Mouse (Mus musculus) midbrain, embryonic 12.5 days (tissue): ENCODE results near the gene Tmem161a. TPM values are rescaled to one million over a fixed set of nuclear protein-coding genes. Genes with fewer than 3 reads are reported as not detected.

ENCODE experiments used
- ATAC-seq: fragments of 200-750 bp; cut with Nextera tagmentation; 2 replicates; pipeline ENCODE4 v1.8.0; 2017; ENCODE audit warnings: low read depth, moderate TSS enrichment, moderate library complexity; ENCODE audit not compliant: low FRiP score
- H3K27ac ChIP-seq: fragments of 300-500 bp; sonication (generic); replicated peaks from 2 replicates; pipeline ENCODE4 v1.5.1; 2016; ENCODE audit warnings: mild to moderate bottlenecking
- H3K27me3 ChIP-seq: fragments of 300-500 bp; sonication (generic); 2 replicates; pipeline ENCODE4 v1.6.1; 2016; ENCODE audit warnings: mild to moderate bottlenecking
- H3K36me3 ChIP-seq: fragments of 300-500 bp; sonication (generic); 2 replicates; pipeline ENCODE4 v1.6.1; 2016
- H3K4me1 ChIP-seq: fragments of 300-500 bp; sonication (generic); 2 replicates; pipeline ENCODE4 v1.6.1; 2016
- H3K4me2 ChIP-seq: fragments of 300-500 bp; sonication (generic); replicated peaks from 2 replicates; pipeline ENCODE4 v1.6.1; 2016; ENCODE audit warnings: mild to moderate bottlenecking, moderate library complexity
- H3K4me3 ChIP-seq: fragments of 300-500 bp; sonication (generic); 2 replicates; pipeline ENCODE4 v1.5.1; 2016; ENCODE audit warnings: mild to moderate bottlenecking
- H3K9ac ChIP-seq: fragments of 300-500 bp; sonication (generic); replicated peaks from 2 replicates; pipeline ENCODE4 v1.6.1; 2016; ENCODE audit warnings: mild to moderate bottlenecking, moderate library complexity
- H3K9me3 ChIP-seq: fragments of 300-500 bp; sonication (generic); 2 replicates; pipeline ENCODE4 v1.6.1; 2016; ENCODE audit warnings: mild to moderate bottlenecking
- WGBS: fragments of 180-500 bp; shearing (Covaris S2); methylation state at CpG from one replicate; pipeline ENCODE4 v1.1.7; 2016; 5-methylcytosine and 5-hydroxymethylcytosine counted together
- polyA plus RNA-seq: library from polyadenylated mRNA; unstranded; fragments of >200 nt; fragmentation: Nextera tagmentation; extraction: Ambion mirVana; gene quantifications from 2 replicates; pipeline ENCODE4 v1.2.1, GENCODE M21; 2016

The Tmem161a gene
- polyA plus RNA-seq, 1 experiment from 2014 or later, result 47.6 TPM

DNA sequence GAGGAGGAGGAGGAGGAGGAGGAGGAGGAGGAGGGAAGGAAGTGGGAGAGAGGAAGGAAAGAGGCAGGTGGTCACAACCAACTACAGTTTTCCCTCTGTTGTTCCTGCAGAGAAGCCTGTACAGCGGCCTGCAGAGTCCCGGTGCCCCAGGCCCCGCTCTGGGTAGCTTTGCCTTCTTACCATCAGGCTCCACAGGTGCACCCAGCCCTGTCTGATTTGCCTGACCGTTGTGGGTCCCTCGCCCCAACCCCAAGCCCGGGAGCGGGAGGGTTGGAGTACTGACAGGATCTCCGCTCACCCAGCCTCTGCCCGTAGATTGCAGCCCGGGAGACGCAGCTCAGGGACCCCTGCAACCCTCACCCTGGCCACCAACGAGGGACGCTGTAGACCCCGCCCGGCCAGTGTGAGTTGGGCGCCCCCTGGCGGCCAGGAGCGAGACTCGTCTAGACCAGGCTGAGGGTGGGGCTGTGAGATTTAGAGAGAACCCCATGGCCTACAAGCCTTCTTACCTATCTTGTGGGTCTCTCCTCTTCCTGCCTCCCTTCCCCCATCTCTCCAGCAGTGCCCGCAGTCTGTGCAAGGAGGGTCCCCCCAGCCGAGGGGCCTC, 5.5 kb upstream of the Tmem161a start:
- ATAC-seq, result peak; percentile 93
- 2% methylated on average over 20 of the region's 21 CpGs for WGBS
- H3K9ac ChIP-seq, result 0 out of 2 replicates have a peak overlapping the region, but pooled peaks have one; percentile 11
- peaks cover 45% of the 10 kb centered on the region for H3K27me3 ChIP-seq
- H3K4me2 ChIP-seq, result peak overlapping the region; percentile 52
- H3K9me3 ChIP-seq, result no peaks in the 10 kb centered on the region
- no peak overlapping the region for H3K27ac ChIP-seq
- peak overlapping the region; percentile 21 for H3K4me3 ChIP-seq
- H3K4me1 ChIP-seq, result peaks cover 8% of the 10 kb centered on the region; the same call in 1 of the 2 replicates
- no peaks in the 10 kb centered on the region for H3K36me3 ChIP-seq

DNA sequence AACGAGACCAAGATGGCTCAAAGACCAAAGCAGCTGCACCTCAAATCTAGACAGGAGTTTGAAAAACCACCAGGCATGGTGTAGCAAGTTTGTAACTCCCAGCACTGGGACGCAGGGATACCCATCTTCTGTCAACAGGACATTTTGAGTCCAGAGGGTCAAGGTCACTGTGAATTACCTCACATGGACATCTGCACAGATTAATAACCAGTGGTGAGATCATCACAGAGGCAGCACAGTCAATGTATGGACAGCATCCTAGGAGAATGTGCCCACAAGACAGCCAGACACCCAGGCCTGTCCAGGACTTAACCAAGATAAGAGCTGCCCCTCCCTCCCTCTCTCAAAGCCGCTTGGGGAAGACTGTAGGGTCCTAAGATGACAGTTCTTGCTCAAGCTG, 2.0 kb upstream of the Tmem161a start:
- ATAC-seq, result no peak

DNA sequence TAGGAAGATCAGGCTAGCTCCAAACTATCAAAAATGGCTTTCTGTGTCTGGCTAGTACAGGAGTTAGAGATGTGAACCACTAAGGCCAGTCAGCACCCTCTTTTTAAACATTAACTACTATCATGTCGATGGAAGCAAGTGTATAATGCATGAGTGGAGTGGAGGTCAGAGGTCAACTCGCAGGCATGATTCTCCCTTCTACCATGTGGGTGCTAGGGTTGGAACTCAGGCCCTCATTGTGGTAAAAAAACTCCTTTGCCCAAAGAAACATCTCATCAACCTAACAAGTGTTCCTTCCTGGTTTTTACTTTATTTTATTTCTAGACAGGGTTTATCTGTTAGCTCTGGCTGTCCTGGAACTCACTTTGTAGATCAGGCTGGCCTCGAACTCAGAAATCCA, 1.4 kb upstream of the Tmem161a start:
- H3K36me3 ChIP-seq, result no peaks in the 10 kb centered on the region
- no peak overlapping the region for H3K27ac ChIP-seq
- H3K9ac ChIP-seq, result no peak overlapping the region
- peaks cover 21% of the 10 kb centered on the region for H3K27me3 ChIP-seq
- H3K9me3 ChIP-seq, result no peaks in the 10 kb centered on the region
- no peak overlapping the region for H3K4me3 ChIP-seq
- WGBS, result 83% methylated on average over 3 of the region's 3 CpGs
- peaks cover 24% of the 10 kb centered on the region for H3K4me1 ChIP-seq
- H3K4me2 ChIP-seq, result no peak overlapping the region
- no peak for ATAC-seq

More for the DNA sequence above, 2.0 kb upstream of the Tmem161a start:
- Histone ChIP-seq H3K27me3 (peaks cover 28% of the 10 kb centered on the region), H3K9me3 (no peaks in the 10 kb centered on the region), H3K4me3 (no peak overlapping the region), H3K27ac (no peak overlapping the region), H3K36me3 (no peaks in the 10 kb centered on the region), H3K4me1 (peaks cover 24% of the 10 kb centered on the region), H3K9ac (no peak overlapping the region), H3K4me2 (no peak overlapping the region)
- 81% methylated on average over 3 of the region's 3 CpGs for WGBS

DNA sequence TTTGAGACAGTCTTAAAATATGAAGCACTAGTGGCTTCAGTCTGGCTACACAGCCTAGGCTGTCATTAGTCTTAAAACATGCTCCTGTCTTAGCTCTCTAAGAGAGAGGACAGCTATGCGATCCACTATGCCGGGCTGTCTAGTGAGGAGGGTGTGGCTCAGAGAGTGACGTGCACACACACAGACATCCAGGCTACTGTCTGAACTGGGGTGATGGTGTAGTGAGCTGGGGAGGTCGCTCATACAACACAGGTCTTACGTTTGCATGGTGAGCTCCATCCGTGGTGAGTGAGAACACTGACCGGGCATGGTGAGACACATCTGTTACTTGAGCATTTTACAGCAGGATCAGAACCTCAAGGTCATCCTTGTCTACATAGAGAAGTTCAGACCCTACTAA, 916 bp upstream of the Tmem161a start:
- Histone ChIP-seq H3K4me2 (no peak overlapping the region), H3K36me3 (no peaks in the 10 kb centered on the region), H3K4me1 (peaks cover 24% of the 10 kb centered on the region), H3K9ac (no peak overlapping the region), H3K9me3 (no peaks in the 10 kb centered on the region), H3K27ac (no peak overlapping the region), H3K27me3 (peaks cover 17% of the 10 kb centered on the region), H3K4me3 (no peak overlapping the region)
- ATAC-seq, result no peak
- 88% methylated on average over 7 of the region's 7 CpGs for WGBS

DNA sequence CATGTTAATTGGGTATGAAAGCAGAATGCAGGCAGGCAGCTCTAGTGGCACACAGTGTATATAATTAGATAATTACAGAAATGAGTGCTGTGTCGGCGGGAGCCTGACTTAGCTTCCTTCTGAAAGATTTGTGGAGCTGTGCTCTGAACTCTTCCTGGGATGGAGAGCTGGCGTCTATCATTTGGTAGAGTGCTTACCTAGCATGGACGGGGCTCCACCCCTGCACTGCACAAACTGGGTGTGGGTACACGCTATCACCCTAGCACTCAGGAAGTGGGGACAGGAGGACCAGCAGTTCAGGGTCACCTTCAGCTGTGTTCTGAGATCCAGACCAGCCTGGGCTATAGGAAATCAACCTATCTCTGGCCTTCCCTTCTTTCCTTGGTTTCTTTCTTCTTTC, 1.2 kb downstream of the Tmem161a start:
- Histone ChIP-seq H3K27ac (no peak overlapping the region), H3K4me3 (no peak overlapping the region), H3K27me3 (0 out of 2 replicates have a peak, but pooled peaks cover 2% of the 10 kb centered on the region), H3K4me1 (peaks cover 16% of the 10 kb centered on the region), H3K36me3 (peaks cover 13% of the 10 kb centered on the region), H3K4me2 (peak overlapping the region; percentile 56; the same call in 1 of the 2 replicates), H3K9ac (0 out of 2 replicates have a peak overlapping the region, but pooled peaks have one; percentile 6), H3K9me3 (no peaks in the 10 kb centered on the region)
- WGBS, result 87% methylated on average over 5 of the region's 5 CpGs
- ATAC-seq, result no peak

DNA sequence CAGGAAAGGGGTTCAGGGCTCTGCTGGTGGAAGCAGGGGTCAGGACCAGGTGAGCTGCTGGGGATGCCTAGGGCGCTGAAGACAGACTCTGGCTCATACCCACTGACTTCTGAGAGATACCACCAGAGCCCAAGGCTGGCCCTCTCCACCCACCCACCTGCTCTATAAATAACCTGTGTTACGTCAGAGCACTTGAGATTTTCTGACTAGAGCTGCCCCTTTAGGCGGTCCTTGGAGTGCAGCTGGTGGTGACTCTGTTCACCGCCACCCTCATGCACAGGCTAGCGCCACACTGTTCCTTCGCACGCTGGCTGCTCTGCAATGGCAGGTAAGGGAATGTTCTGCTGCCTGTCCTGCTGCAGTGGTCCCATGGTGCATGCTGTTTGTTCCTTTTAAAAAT, 1.9 kb downstream of the Tmem161a start:
- no peak for ATAC-seq
- Histone ChIP-seq H3K27ac (no peak overlapping the region), H3K9ac (0 out of 2 replicates have a peak overlapping the region, but pooled peaks have one; percentile 17), H3K9me3 (no peaks in the 10 kb centered on the region), H3K4me2 (no peak overlapping the region), H3K27me3 (no peaks in the 10 kb centered on the region), H3K36me3 (peaks cover 21% of the 10 kb centered on the region), H3K4me1 (peaks cover 16% of the 10 kb centered on the region), H3K4me3 (no peak overlapping the region)
- 92% methylated on average over 7 of the region's 7 CpGs for WGBS

DNA sequence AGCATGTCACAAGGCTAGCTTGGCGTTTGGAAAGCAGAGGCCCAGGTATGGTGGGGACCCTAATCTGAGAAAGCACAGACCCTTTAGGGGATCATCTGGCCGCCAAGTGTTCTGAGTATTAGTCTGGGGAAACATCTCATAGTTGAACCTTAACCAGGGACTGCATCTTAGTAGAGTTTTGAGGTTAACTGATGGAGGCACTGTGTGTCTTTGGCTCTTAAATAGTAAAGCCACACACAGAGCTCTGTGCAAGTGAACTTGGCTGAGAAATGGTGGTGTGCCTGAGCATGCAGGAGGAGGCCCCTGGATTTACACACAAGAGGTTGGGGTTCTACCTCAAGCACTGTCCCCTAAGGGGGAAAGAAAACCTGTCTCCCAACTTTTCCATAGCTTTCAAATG, 6.1 kb downstream of the Tmem161a start:
- Histone ChIP-seq H3K36me3 (peaks cover 38% of the 10 kb centered on the region), H3K27ac (no peak overlapping the region), H3K4me1 (peaks cover 8% of the 10 kb centered on the region; the same call in 1 of the 2 replicates), H3K9me3 (no peaks in the 10 kb centered on the region), H3K27me3 (no peaks in the 10 kb centered on the region), H3K9ac (no peak overlapping the region), H3K4me3 (no peak overlapping the region), H3K4me2 (no peak overlapping the region)
- 92% methylated on average over 2 of the region's 2 CpGs for WGBS
- ATAC-seq, result no peak

DNA sequence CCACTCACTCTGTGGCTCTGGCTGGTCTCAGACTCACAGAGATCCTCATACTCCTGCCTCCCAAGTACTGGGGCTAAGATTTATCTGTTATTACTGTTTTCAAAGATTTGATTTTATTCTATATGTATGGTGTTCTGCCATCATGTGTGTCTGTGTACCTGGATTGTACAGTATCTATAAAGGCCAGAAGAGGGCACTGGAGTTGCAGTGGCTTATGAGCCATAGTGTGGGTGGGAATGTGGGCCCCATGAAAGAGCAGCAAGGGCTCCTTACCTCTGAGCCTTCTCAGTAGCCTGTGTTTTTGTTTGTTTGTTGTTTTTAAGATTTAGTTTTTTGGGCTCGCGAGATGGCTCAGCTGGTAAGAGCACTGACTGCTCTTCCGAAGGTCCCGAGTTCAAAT, 6.9 kb downstream of the Tmem161a start:
- H3K27ac ChIP-seq, result no peak overlapping the region
- peaks cover 38% of the 10 kb centered on the region for H3K36me3 ChIP-seq
- H3K9ac ChIP-seq, result no peak overlapping the region
- H3K4me1 ChIP-seq, result peaks cover 3% of the 10 kb centered on the region; the same call in 1 of the 2 replicates
- no peak for ATAC-seq
- H3K4me3 ChIP-seq, result no peak overlapping the region
- H3K9me3 ChIP-seq, result no peaks in the 10 kb centered on the region
- H3K27me3 ChIP-seq, result no peaks in the 10 kb centered on the region
- WGBS, result 96% methylated on average over 4 of the region's 4 CpGs
- no peak overlapping the region for H3K4me2 ChIP-seq

DNA sequence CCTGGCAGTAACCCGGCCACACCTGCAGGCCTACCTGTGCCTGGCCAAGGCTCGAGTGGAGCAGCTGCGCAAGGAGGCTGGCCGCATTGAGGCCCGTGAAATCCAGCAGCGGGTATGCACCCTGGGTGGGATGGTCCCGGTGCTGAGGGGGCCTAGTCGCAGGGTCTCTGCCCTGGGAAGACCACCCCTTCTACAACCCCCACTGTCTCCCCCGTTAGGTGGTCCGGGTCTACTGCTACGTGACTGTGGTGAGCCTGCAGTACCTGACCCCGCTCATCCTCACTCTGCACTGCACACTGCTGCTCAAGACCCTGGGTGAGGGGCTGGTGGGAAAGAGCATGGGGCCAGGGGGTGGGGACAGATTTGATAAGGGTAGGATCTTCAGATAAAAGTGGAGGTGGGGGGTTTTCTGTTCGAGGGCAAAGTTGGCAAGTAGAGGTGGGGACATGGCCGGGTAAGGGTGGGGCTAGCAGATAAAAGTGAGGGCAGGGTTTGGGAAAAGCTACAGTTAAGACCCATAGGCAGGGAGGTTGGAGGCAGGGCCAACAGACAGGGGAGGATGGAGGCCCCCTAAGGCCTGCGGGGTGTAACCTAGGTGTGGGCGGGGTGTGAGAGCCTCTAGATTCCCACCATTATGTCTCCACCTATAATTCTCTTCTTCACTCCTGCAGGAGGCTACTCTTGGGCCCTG, 9.2 kb downstream of the Tmem161a start:
- no peaks in the 10 kb centered on the region for H3K4me1 ChIP-seq
- no peak for ATAC-seq

DNA sequence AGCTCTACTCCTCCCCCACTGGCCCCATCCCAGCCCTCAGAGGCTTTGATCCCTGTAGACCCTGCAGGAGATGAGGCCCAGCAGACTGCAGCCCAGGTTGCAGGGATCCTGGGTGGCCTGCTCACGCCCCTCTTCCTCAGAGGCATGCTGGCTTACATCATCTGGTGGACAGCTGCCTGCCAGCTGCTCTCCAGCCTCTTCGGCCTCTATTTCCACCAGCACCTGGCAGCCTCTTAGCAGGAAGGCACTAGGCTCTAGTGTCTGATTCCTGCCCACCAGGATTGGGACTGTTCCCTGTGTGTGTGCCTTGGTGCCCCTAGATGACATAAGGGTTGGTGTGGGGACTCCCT, 9.7 kb downstream of the Tmem161a start:
- Histone ChIP-seq H3K4me1 (no peaks in the 10 kb centered on the region), H3K27ac (no peak overlapping the region), H3K9ac (no peak overlapping the region), H3K27me3 (no peaks in the 10 kb centered on the region), H3K4me2 (no peak overlapping the region), H3K36me3 (peaks cover 35% of the 10 kb centered on the region), H3K4me3 (no peak overlapping the region), H3K9me3 (no peaks in the 10 kb centered on the region)
- no peak for ATAC-seq
- WGBS, result 54% methylated on average over 2 of the region's 2 CpGs

More for the DNA sequence above, 9.2 kb downstream of the Tmem161a start:
- Histone ChIP-seq H3K4me3 (no peak overlapping the region), H3K36me3 (peaks cover 38% of the 10 kb centered on the region), H3K27me3 (no peaks in the 10 kb centered on the region), H3K9ac (no peak overlapping the region), H3K27ac (no peak overlapping the region), H3K9me3 (no peaks in the 10 kb centered on the region), H3K4me2 (no peak overlapping the region)
- WGBS, result 84% methylated on average over 15 of the region's 16 CpGs

DNA sequence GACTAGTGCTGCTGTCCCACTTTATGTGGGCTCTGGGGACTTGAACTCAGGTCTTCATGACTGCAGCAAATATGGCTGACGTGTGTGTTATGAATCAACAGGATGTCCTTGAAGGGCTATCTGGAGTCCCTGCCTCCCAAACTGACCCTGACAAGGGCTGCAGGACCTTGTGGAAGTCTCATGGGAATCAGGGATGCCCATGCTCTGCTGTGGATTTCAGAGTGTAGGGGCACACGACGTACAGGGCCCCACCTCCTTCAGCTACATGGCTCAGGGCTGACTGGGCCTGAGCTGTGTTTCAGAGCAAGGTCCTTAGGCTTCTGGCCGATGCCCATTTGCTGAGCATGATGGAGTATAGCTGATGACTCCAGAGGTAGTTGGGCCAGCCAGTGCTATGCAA, 11.0 kb downstream of the Tmem161a start:
- Histone ChIP-seq H3K4me3 (no peak overlapping the region), H3K4me2 (no peak overlapping the region), H3K36me3 (peaks cover 26% of the 10 kb centered on the region), H3K27me3 (no peaks in the 10 kb centered on the region), H3K4me1 (no peaks in the 10 kb centered on the region), H3K9me3 (no peaks in the 10 kb centered on the region), H3K27ac (no peak overlapping the region), H3K9ac (no peak overlapping the region)
- WGBS, result 84% methylated on average over 4 of the region's 4 CpGs
- ATAC-seq, result no peak

DNA sequence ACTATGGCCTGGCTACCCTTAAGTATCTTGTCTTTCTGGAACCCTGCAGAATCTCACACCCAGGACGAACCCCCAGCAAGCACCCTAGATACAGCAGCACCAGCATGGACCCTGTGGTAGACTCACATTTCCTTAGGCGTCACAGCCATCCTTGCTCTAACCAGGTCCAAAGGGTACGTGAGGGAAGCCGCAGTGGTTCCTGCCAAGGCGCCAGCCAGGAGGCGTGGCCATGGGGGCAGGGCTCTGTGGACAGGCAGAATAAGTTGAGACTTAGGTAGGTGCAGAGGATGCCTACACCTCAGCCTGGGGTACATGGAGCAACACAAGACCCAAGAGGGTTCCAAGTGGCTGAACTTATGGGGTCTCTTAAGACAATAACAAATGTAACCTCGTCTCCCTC, 16.6 kb downstream of the Tmem161a start:
- Histone ChIP-seq H3K4me2 (no peak overlapping the region), H3K27ac (no peak overlapping the region), H3K9ac (no peak overlapping the region), H3K27me3 (no peaks in the 10 kb centered on the region; the same call in 1 of the 2 replicates), H3K4me1 (0 out of 2 replicates have a peak, but pooled peaks cover 8% of the 10 kb centered on the region), H3K36me3 (no peaks in the 10 kb centered on the region), H3K9me3 (no peaks in the 10 kb centered on the region), H3K4me3 (no peak overlapping the region)
- WGBS, result 78% methylated on average over 7 of the region's 7 CpGs
- no peak for ATAC-seq
